Mouse (Mus musculus) CD4-positive, CD25-positive, alpha-beta regulatory T cell (primary cell): ENCODE data around the gene Col13a1. TPM values are rescaled to one million over a fixed set of nuclear protein-coding genes. Genes with fewer than 3 reads are reported as not detected.

Source experiments
- polyA plus RNA-seq: library from polyadenylated mRNA; unstranded; fragments of 100-300 nt; shearing (Covaris generic); gene quantifications from one replicate; pipeline ENCODE4 v1.2.1, GENCODE M21; 2017

The Col13a1 gene
- polyA plus RNA-seq: not detected

GRCm38 (mm10) chr10:61978866-61979340 lies at the start of gene Col13a1:
TSS of gene Col13a1 (minus strand) at chr10:61979108.

Other genes starting within 250 kb of the Col13a1 start
- gene H2afy2, start 195.0 kb downstream of the Col13a1 start, polyA plus RNA-seq: not detected
- gene Neurog3, start 154.0 kb upstream of the Col13a1 start, polyA plus RNA-seq: not detected
- 8.6 TPM for gene Fam241b, start 164.8 kb upstream of the Col13a1 start, polyA plus RNA-seq